Mouse (Mus musculus) forebrain, embryonic 13.5 days (tissue): ENCODE results near the gene Atp13a1. TPM values are rescaled to one million over a fixed set of nuclear protein-coding genes. Genes with fewer than 3 reads are reported as not detected.

ENCODE experiments used
- ATAC-seq: fragments of 200-750 bp; cut with Nextera tagmentation; 2 replicates; pipeline ENCODE4 v1.8.0; 2017
- H3K27ac ChIP-seq: fragments of 300-500 bp; sonication (generic); 2 replicates; pipeline ENCODE4 v1.5.1; 2015; ENCODE audit warnings: inconsistent platforms, mild to moderate bottlenecking, moderate library complexity
- H3K27me3 ChIP-seq: fragments of 300-500 bp; sonication (generic); 2 replicates; pipeline ENCODE4 v1.6.1; 2015; ENCODE audit warnings: mild to moderate bottlenecking, inconsistent platforms
- H3K36me3 ChIP-seq: fragments of 300-500 bp; sonication (generic); 2 replicates; pipeline ENCODE4 v1.6.1; 2015; ENCODE audit warnings: mild to moderate bottlenecking, inconsistent platforms; ENCODE audit not compliant: poor library complexity, severe bottlenecking
- H3K4me1 ChIP-seq: fragments of 300-500 bp; sonication (generic); 2 replicates; pipeline ENCODE4 v1.6.1; 2015; ENCODE audit warnings: inconsistent platforms
- H3K4me2 ChIP-seq: fragments of 300-500 bp; sonication (generic); 2 replicates; pipeline ENCODE4 v1.6.1; 2015; ENCODE audit warnings: inconsistent platforms, mild to moderate bottlenecking, moderate library complexity
- H3K4me3 ChIP-seq: fragments of 300-500 bp; sonication (generic); 2 replicates; pipeline ENCODE4 v1.5.1; 2015; ENCODE audit warnings: mild to moderate bottlenecking, inconsistent platforms
- H3K9ac ChIP-seq: fragments of 300-500 bp; sonication (generic); 2 replicates; pipeline ENCODE4 v1.6.1; 2015; ENCODE audit warnings: mild to moderate bottlenecking, inconsistent platforms
- H3K9me3 ChIP-seq: fragments of 300-500 bp; sonication (generic); replicated peaks from 2 replicates; pipeline ENCODE4 v1.6.1; 2016; ENCODE audit warnings: inconsistent platforms
- WGBS: fragments of 180-500 bp; shearing (Covaris S2); methylation state at CpG from one replicate; pipeline ENCODE4 v1.1.7; 2015; 5-methylcytosine and 5-hydroxymethylcytosine counted together
- polyA plus RNA-seq: library from polyadenylated mRNA; unstranded; fragments of >200 nt; fragmentation: Nextera tagmentation; extraction: Ambion mirVana; gene quantifications from 2 replicates; pipeline ENCODE4 v1.2.1, GENCODE M21; 2015

The Atp13a1 gene
- polyA plus RNA-seq, 1 experiment from 2014 or later, result 41.7 TPM

- peak; percentile 59 for ATAC-seq
- Histone ChIP-seq H3K36me3 (peaks cover 49% of the 10 kb centered on the region), H3K27me3 (0 out of 2 replicates have a peak, but pooled peaks cover 3% of the 10 kb centered on the region), H3K9ac (peak overlapping the region; percentile 80), H3K27ac (peak overlapping the region; percentile 61; the same call in 1 of the 2 replicates), H3K4me1 (peaks cover 33% of the 10 kb centered on the region), H3K9me3 (no peaks in the 10 kb centered on the region), H3K4me2 (peak overlapping the region; percentile 81), H3K4me3 (peak overlapping the region; percentile 62)
- WGBS, result 0% methylated on average over 16 of the region's 22 CpGs
These were observed 31.0 kb downstream of the Atp13a1 start for GRCm38 (mm10) chr8:69821971-69822385.

GRCm38 (mm10) chr8:69822386-69823191 lies 31.6 kb downstream of the Atp13a1 start, which contains the start of gene Lpar2:
Gene Lpar2 (plus strand): TSS chr8:69822429.
- Histone ChIP-seq H3K9ac (peak within 1 kb of the TSS; percentile 80), H3K27me3 (0 out of 2 replicates have a peak, but pooled peaks cover 3% of the 10 kb centered on the region), H3K36me3 (peaks cover 46% of the 10 kb centered on the region), H3K4me3 (peak within 1 kb of the TSS; percentile 62), H3K9me3 (no peaks in the 10 kb centered on the region), H3K27ac (peak within 1 kb of the TSS; percentile 61), H3K4me1 (peaks cover 33% of the 10 kb centered on the region), H3K4me2 (peak within 1 kb of the TSS; percentile 81)
- peak; percentile 73 for ATAC-seq
- under 1% methylated on average over 29 of the region's 35 CpGs for WGBS

GRCm38 (mm10) chr8:69826371-69826770 lies 35.4 kb downstream of the Atp13a1 start:
- H3K27ac ChIP-seq, result no peak overlapping the region
- H3K36me3 ChIP-seq, result peaks cover 48% of the 10 kb centered on the region
- 93% methylated on average over 12 of the region's 12 CpGs for WGBS
- no peak overlapping the region for H3K9ac ChIP-seq
- no peak overlapping the region for H3K4me2 ChIP-seq
- no peaks in the 10 kb centered on the region for H3K27me3 ChIP-seq
- H3K9me3 ChIP-seq, result no peaks in the 10 kb centered on the region
- no peak for ATAC-seq
- H3K4me1 ChIP-seq, result peaks cover 33% of the 10 kb centered on the region
- H3K4me3 ChIP-seq, result no peak overlapping the region

DNA sequence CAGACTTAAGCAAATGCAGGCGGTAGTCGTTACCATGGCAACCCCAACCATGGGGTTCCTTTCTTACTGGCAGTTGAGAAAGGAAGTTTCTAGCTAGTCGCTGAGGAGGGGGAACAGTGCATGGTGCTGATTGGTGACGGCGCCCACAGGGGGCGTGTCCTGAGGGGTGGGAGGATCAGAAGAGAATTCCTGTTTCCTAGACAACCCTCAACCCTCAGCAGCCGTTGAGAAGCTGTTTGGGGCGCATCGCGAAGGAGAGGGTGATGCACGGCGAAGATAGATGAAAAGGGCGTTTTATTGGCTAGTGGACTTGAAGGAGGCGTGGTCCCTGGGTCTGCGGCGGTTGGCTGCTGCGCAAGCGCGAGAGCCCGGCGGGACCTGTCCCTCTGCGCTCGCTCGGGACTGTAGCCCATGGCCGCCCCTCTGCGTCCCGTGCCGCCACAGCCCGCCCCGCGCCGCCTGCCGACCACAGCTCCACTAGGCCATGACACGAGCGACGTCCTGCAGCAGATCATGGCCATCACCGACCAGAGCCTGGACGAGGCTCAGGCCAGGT lies 41.4 kb downstream of the Atp13a1 start, which contains the start of gene Pbx4:
Gene Pbx4 (plus strand): TSS at position 194 of the 556 bp plus-strand sequence.
- under 1% methylated on average over 34 of the region's 38 CpGs for WGBS
- Histone ChIP-seq H3K27ac (peak within 1 kb of the TSS; percentile 85), H3K9me3 (no peaks in the 10 kb centered on the region), H3K9ac (peak within 1 kb of the TSS; percentile 76), H3K4me2 (peak within 1 kb of the TSS; percentile 82), H3K4me1 (peaks cover 25% of the 10 kb centered on the region), H3K27me3 (no peaks in the 10 kb centered on the region), H3K4me3 (peak within 1 kb of the TSS; percentile 66), H3K36me3 (peaks cover 24% of the 10 kb centered on the region)
- ATAC-seq, result peak; percentile 99

DNA sequence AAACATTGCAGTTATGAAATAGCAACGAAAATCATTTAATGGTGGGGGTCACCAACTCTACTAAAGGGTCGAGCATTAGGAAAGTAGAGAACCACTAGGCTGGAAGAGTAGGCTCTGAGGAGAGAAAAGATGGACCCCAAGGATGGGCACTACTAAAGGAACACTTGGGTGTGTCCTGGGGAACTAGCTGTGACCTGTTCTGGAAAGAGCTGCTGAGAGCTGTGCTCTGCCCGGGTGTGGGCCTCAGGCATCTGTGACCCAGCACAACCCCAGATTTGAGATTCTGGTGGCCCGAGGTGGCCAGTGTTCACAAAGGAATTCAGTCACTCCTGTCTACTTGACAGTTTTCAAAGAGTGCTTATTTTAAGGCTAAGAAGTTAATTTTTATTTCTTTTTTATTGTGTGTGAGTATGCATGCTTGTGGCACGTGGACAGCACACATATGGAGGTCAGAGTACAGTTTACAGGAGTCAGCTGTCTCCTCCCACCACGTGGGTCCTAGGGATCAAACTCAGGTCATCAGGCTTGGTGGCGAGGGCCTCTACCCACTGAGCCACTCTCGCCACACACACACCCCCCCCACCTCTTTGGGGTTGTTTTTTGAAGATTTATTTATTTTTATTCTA lies 46.2 kb downstream of the Atp13a1 start:
- 84% methylated on average over 8 of the region's 8 CpGs for WGBS

GRCm38 (mm10) chr8:69847167-69848065 lies 56.5 kb downstream of the Atp13a1 start:
- WGBS, result 80% methylated on average over 3 of the region's 3 CpGs
- Histone ChIP-seq H3K36me3 (peaks cover 19% of the 10 kb centered on the region), H3K27me3 (no peaks in the 10 kb centered on the region), H3K4me3 (no peak overlapping the region), H3K9me3 (no peaks in the 10 kb centered on the region), H3K4me1 (no peaks in the 10 kb centered on the region), H3K4me2 (no peak overlapping the region), H3K9ac (no peak overlapping the region), H3K27ac (no peak overlapping the region)
- ATAC-seq, result no peak

More for the DNA sequence above, 46.2 kb downstream of the Atp13a1 start:
- Histone ChIP-seq H3K9ac (no peak overlapping the region), H3K4me1 (peaks cover 18% of the 10 kb centered on the region), H3K27ac (no peak overlapping the region), H3K36me3 (peaks cover 23% of the 10 kb centered on the region; the same call in 1 of the 2 replicates), H3K4me2 (no peak overlapping the region), H3K9me3 (no peaks in the 10 kb centered on the region), H3K4me3 (no peak overlapping the region), H3K27me3 (no peaks in the 10 kb centered on the region)
- no peak for ATAC-seq

DNA sequence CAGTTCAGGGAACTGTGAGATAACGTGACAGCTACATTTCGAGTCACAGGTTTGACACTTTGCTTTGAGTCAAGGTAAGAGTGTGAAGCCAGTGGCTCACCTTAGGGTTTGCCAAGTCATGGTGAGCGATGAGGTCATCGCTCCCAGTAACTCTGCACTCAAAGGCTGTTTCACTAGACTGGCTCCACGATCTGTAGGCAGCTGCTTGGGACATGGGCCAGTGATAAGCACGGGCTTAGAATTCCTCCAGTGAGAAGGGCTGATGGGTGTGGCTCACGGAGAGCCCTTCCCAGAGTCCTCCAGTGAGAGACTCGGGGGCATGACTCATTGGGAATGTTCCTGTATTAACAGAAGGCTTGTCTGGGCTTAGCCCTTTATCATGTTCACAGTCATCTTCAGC lies 58.0 kb downstream of the Atp13a1 start:
- no peaks in the 10 kb centered on the region for H3K27me3 ChIP-seq
- no peak overlapping the region for H3K4me3 ChIP-seq
- H3K9me3 ChIP-seq, result no peaks in the 10 kb centered on the region
- no peak overlapping the region for H3K4me2 ChIP-seq
- 94% methylated on average over 8 of the region's 8 CpGs for WGBS
- peaks cover 20% of the 10 kb centered on the region for H3K36me3 ChIP-seq
- H3K4me1 ChIP-seq, result no peaks in the 10 kb centered on the region
- H3K27ac ChIP-seq, result no peak overlapping the region
- no peak for ATAC-seq
- no peak overlapping the region for H3K9ac ChIP-seq

- Histone ChIP-seq H3K4me1 (no peaks in the 10 kb centered on the region), H3K4me3 (no peak overlapping the region), H3K9ac (no peak overlapping the region), H3K27me3 (no peaks in the 10 kb centered on the region), H3K9me3 (no peaks in the 10 kb centered on the region), H3K4me2 (no peak overlapping the region), H3K27ac (no peak overlapping the region), H3K36me3 (peaks cover 20% of the 10 kb centered on the region)
- ATAC-seq, result no peak
- 46% methylated on average over 3 of the region's 3 CpGs for WGBS
These were observed 58.9 kb downstream of the Atp13a1 start for GRCm38 (mm10) chr8:69849899-69850298.

- peaks cover 20% of the 10 kb centered on the region for H3K36me3 ChIP-seq
- no peaks in the 10 kb centered on the region for H3K27me3 ChIP-seq
- no peak overlapping the region for H3K4me2 ChIP-seq
- 88% methylated on average over 7 of the region's 7 CpGs for whole genome bisulfite sequencing
- no peak overlapping the region for H3K4me3 ChIP-seq
- no peaks in the 10 kb centered on the region for H3K9me3 ChIP-seq
- no peaks in the 10 kb centered on the region for H3K4me1 ChIP-seq
- H3K27ac ChIP-seq, result no peak overlapping the region
- ATAC-seq, result no peak
- no peak overlapping the region for H3K9ac ChIP-seq
These were observed 60.1 kb downstream of the Atp13a1 start for GRCm38 (mm10) chr8:69850926-69851506.

GRCm38 (mm10) chr8:69853869-69854268 lies 62.9 kb downstream of the Atp13a1 start:
- no peak for ATAC-seq
- WGBS, result 95% methylated on average over 10 of the region's 10 CpGs
- H3K9ac ChIP-seq, result no peak overlapping the region

More at GRCm38 (mm10) chr8:69853869-69854268, 62.9 kb downstream of the Atp13a1 start:
- no peaks in the 10 kb centered on the region for H3K4me1 ChIP-seq
- H3K4me3 ChIP-seq, result no peak overlapping the region
- no peaks in the 10 kb centered on the region for H3K9me3 ChIP-seq
- no peaks in the 10 kb centered on the region for H3K27me3 ChIP-seq
- H3K36me3 ChIP-seq, result peaks cover 21% of the 10 kb centered on the region
- H3K27ac ChIP-seq, result no peak overlapping the region
- no peak overlapping the region for H3K4me2 ChIP-seq
